Mouse (Mus musculus): ENCODE results near the gene Ticrr. TPM values are rescaled to one million over a fixed set of nuclear protein-coding genes. Genes with fewer than 3 reads are reported as not detected.
A peak's percentile ranks its signal among the peaks of the same experiment; 100 is the strongest.

The Ticrr gene
- total and polyA plus RNA-seq, 3 experiments: 0.10 to 0.18 (median 0.17) TPM

DNA sequence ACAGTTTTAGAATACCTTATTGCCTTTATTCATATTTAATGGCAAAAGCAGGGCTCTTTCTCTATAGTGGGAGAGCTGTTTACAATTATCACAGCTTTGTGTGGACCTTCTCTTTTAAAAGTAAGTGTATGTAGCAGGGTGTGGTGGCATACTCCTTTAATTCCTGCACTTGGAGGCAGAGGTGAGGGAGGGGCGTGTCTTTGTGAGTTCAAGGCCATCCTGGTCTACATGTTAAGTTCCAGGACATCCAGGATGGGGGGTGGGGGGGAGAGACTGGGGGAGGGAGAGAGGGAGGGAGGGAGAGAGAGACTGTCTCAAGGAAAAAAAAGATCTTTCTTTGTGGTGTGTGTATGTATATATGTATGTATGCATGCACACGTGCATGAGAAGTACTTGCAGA, 20.2 kb downstream of the Ticrr start:
- DNase-seq: no peak

DNA sequence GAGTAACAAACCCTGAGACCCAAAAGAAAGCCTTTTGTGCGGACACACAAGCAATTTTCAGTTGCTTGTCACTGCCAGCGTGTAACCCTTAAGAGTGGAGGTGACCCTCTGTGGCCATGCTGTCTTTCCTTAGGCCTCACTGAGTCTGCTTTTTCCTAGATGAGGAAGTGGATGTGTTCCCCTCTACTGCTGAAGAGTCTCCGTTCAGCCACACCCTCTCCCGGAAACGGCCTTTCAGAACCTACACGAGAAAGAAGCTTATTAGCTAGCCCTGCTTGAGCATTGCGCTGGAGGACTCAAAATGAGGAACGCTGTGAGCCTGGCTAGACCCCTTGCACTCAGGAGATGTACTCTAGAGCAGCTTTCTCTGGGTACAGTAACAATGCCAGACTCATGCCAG, 36.5 kb downstream of the Ticrr start:
- DNase-seq: no peak

DNA sequence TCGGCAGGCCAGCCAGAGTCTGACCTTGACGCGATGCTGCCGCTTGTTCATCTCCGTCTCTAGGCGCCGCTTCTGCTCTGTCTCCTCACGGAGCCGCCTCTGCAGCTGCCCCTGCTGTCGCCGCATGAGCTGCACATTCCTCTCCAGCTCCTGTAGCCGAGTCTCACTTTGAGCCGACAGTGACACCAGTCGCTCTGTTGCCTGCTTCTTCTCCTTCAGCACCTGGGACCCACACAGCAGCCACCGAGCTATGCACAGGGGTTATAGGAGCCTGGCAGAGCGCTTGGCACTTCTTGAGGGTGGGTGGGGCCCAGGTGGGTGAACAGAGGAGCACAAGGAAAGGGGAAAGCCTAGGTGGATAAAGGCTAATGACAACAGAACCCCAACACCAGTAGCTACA, 42.8 kb downstream of the Ticrr start:
- no peak for DNase-seq

DNA sequence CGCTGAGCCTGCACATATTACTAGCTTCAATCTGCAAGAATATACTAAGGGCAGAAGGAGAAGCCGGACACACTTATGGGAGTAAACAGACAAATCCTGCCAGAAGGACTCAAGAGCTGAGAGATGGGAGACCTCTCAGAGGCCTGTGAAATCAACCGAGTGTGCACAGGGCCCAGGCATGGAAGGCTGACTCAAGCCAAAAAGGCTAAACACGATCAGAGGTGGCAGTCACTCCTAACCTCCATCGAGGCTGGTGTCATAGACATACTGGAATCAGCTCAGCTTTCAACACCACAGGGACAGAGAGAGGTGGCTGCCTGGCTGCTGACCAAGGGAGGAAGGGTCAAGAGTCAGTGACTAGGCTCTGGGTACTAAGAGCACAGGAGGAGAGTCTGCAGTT, 45.2 kb downstream of the Ticrr start:
- no peak for DNase-seq

DNA sequence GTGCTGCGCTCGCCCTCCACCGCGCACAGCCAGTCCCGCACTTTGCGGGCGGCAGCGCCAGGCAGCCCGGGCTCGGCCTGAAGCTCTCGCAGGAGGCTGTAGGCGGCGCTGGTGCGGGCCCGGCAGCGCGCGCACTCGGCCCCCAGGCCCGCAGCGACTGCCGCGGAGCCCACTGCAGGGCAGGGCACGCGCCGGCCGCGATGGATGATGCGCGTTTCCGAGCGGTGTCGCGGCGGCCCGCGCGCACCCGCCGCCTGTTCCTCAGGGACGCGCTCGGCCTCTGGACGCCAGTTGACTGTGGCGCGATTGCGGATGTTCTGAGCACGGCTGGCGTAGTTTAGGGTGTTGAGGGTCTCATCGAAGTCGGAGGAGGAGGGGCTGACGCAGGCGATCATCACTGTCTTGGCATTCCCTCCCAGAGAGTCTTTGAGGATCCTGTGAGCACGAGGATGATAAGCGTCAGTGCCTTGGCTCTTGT, 50.2 kb downstream of the Ticrr start:
- no peak for DNase-seq

DNA sequence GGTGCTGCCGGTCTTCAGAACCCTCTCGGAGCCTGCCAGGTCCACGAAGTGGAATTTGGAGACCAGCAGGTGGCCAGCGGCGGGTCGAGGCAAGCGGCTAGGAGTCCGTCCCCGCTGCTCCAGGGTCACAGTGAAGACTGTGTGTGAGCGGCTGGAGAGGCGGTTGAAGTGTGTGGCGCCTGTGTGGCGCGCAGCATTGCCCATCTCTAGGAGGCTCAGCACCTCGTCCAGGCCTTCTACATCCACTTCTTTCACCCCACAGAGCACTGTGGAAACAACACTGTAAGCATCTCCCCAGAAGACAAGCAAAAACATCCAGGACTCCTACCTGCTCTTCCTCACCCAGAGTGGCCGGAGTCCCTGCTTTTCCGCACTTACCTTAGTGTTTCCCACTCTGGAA, 50.8 kb downstream of the Ticrr start:
- no peak for DNase-seq

DNA sequence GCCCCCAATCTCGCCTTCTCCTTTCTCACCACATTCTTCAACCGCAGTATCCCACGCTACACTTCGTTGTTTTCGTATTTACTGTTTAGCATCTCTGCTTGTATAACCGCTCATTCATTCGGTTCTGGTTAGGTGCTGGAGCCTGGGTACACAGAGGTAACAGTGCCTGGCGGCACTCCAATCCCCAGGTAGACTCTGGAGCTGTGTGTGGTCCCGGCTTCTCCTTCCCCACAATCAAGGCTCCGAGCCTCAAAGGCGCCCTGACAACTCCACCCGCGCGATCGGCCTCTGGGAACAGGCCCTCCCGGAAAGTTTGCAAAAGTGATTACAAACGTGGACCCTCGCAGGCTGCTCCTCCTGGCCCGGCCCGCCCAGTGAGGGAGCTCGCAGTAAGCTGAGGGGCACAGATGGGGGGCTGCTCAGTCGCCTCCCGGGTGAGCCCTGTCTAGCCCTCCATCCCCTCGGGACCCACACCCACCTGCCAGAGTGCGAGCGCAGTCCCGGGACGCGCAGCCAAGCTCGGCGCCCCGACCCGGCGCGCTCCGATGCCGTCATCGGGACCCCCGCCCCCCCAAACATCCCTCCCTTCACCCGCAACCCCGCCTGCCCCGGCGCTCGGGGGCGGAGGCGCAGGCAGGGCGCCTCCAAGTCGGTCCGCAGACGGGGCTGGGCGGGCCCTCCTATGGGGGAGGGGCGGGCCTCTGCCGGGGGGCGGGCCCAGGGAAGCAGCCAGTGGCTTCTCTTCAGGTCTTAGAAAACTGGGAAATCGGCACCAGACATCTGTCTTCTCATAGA, 55.4 kb downstream of the Ticrr start, which contains the start of gene Kif7:
TSS of gene Kif7 (minus strand) at position 534 of the 795 bp plus-strand sequence.
- peak; percentile 92 for DNase-seq

DNA sequence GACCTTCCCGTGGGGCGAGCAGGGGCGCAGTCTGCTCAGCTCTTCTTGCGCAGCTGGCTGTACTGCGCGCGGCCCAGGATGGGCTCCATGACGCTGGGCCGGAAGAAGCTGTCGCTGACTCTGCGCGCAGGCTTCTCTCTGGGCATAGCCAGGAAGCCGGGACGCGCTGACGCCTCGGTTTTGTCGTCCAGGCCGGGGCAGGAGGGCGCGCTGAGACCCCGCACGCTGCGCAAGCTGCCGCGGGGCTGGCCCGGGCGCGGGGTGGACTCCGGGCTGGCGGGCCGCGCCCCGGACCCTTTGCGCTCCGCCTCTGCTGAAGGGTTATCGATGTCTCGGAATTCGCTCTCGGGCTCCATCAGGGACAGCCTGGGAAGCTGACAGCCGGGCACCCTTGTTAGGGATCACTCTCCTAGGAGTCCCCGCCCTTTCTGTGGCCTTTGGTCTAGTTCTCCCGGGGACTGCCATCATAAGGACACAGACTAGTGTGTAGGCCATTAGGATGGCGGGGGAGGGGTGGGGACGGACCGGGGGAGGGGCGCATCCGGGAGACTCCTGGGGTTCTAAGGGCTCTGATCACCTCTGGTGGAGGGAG, 61.5 kb downstream of the Ticrr start:
- peak; percentile 82 for DNase-seq

DNA sequence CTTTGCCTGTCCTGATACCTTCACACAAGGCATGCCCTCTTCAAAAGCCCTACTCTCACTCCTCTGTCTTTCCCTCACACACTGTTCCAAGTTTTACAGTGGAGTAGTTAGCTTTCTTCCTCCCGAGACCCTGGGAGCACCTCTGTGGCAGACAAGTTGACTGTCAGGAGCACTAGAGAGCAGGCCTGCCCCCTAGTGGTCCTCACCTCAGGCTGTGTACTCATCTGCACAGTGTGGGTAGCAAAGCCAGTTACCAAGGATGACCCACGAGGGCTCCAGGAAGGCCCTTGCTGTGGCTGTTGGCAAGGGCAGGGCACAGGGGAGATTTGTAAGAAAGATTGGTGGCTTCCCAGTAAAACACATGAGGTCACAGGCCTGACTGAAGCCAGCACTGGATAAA, 67.1 kb downstream of the Ticrr start:
- peak; percentile 66 for DNase-seq

DNA sequence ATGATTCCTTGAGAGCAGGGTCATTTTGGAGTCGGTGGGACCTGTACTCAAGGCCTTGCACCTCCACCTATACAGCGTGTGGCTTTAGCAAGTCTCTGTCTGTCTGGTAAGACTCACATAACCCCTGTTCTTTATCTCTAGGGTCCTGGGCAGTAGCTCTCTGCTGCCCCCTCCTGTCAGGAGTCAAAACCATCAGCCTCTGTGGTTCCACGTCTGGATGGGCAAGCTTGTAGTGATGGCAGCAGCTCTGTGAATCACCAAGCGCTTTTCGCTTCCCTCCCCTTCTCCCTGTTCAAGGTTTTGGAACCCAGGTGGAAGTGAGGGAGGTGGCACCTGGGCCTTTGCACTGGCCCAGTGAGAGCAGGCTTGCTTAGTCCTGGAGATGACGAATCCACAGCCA, 68.2 kb downstream of the Ticrr start:
- peak; percentile 80 for DNase-seq

DNA sequence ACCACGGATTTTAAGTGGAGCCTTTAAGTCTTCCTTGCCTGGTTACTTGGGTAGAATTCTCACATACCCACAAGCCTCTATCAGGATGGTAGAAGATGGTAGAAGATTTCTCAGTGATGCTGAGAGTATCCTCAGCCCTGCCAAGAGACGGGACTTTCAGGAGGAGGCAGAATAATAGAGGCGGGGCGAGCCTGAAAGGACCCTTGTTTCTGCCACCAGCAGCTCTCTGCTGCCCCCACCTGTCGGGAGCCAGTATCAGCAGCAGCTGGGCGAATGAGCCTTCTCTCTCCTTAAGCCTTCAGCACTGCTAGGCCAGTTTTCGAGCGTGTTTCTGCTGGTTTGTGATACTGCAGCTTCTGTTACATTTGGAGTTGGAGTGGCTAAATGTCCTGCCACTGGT, 69.2 kb downstream of the Ticrr start:
- peak; percentile 78 for DNase-seq

DNA sequence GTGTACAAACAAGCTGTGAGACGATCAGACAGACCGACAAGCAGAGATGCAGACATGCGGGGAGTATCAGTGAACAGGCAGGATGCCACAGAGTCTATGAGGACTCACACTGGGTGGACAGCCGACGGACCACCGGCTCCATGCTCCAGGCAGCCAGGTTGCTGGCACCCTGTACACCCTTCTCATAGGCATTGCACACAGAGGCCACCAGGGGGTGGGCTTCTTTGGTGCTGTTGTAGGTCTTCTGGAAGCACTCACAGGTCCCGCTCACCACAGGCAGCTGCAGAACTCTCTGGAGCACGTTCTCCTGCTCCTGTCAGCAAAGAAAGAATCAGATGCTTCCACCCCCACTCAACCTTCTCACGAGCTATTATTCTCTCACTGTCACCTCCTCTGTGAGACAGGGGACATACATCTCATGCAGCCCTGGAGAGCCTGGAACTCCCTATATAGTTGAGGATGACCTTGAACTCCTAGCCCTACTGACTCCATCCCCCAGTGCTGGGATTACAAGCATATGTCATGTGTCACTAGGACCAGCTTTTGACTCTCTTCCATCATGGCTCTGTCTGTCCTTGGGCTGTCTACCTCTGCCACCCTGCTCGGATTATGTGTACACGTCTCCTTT, 69.9 kb downstream of the Ticrr start:
- peak; percentile 57 for DNase-seq

DNA sequence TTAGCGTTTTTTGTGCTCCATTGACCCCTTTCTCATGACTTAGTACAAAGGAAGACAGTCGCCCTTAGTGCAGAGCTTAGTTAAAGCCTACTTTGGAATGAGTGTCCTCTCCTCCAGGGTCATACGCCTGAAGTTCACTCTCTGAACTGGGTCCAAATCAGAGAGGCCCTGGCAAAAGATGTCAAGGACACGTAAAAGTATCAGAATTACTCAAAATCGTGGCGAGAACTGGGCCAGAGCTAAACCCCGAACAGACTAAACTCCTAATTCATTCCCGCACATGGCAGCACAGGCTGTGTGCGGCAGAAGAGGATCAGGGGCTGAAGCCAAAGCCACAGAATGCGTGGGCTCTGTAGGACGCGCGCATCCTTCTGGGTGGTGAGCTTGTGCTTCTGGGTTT, 71.4 kb downstream of the Ticrr start:
- peak; percentile 81 for DNase-seq

DNA sequence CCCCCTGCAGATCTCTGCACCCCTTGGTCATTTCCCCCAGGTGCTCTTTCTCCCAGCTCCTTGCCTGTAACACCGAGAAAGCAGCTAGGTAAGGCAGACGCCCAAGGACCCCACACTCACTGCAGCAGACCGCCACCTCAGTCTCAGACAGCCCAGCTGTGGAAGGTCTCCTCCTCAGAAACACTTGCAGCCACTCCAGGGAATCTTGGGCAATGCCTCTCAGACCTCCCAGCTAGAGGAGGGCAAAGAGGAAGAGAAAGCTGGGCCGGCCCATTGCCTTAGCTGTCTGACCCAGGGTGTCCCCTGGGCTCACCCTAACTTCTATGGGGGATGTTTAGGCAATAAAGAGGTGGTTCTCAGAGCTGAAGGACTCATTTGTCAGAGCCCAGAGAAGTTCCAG, 72.6 kb downstream of the Ticrr start, which contains the start of gene Plin1:
TSS of gene Plin1 (minus strand) at position 282 of the 400 bp plus-strand sequence.
- DNase-seq: peak; percentile 69

DNA sequence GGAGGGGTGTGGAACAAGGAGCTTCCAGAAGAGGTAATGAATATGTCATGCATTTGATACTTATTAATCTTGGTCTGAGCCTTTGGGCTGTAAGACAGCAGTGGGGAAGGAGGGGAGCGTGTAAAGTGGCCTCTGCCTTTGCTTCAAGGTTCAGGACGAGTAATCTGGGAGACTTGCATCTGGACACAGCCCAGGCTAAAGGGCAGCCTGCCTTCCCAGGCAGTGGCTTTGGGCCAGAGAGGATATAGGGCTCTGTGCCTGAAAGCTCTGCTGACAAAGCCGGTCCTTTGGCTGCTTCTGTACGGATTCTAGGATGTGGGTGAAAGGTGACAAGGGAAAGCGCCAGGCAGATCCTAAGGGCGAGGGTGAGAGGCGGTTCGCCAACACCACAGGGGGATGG, 74.6 kb downstream of the Ticrr start:
- DNase-seq: peak; percentile 91

DNA sequence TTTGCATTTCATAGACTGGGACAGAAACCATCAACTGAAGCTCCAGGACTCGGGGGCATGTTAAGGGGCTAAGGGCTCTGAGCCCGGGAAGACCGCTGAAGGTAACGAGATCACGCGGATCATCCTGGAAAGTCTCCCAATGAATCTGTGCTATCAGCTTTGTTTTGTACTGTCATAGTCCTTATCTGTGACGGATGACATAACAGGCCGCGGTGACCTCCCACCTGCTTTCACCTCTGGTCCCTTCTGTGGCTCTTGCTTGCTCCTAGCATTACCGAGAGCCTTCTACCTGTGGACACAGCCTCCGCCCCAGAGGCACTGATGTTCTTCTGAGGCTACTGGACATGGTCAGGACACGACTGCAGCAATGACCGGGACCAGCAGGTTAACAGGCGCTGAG, 76.5 kb downstream of the Ticrr start:
- DNase-seq: no peak

DNA sequence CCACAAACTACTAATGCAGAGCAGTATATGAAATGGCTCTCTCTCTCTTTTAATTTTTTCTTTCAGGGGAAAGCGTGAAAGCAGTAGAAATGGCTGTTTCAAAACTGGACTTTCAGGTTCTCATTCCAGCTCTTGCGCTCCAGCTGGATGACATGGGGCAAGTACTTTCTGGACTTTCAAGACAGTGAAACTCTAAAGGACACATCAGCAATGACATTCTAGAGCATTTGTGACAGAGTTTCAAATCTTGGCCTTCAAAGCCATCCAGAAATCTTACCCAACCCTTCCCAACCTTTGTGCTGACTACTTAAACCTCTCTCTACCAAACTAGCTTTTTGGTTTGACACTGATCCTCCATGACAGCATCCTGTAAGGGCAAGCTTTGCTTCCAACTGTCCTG, 78.9 kb downstream of the Ticrr start:
- no peak for DNase-seq

DNA sequence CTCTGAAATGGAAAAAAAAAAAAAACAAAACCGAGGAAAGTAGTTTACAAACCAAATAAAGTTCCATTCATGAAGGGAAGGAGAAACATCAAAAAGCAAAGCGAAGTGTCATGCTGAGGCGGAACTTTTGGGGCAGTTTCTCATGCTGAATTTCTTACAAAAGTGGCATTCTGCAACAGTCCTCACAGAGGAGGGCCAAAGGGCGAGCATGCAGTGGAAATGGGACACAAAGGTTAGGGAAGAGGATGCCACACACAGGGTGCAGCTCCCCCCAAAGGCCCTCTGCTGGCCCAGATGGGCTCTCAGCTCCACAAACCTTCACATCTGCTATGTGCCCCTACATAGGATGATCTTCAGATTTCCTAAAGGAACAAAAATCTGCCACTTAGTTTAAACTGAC, 80.3 kb downstream of the Ticrr start:
- no peak for DNase-seq

DNA sequence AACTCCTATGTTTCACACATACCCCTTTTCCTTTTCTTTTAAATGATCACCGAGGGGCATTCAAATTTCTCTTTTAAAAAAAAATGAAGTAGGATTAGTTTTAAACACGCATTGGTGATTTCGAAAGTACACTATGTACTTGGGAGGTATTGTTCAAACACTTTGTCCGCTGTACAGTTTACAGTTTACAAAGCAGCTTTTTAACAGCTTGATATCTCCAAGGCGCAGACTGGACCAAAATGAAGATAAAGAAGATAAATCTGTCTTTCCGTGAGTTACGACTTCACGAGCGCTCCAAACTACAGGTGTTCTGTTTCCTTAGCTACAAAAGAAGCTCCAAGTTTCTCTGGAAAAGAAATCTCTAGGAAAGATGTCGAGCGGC, 82.3 kb downstream of the Ticrr start:
- no peak for DNase-seq

DNA sequence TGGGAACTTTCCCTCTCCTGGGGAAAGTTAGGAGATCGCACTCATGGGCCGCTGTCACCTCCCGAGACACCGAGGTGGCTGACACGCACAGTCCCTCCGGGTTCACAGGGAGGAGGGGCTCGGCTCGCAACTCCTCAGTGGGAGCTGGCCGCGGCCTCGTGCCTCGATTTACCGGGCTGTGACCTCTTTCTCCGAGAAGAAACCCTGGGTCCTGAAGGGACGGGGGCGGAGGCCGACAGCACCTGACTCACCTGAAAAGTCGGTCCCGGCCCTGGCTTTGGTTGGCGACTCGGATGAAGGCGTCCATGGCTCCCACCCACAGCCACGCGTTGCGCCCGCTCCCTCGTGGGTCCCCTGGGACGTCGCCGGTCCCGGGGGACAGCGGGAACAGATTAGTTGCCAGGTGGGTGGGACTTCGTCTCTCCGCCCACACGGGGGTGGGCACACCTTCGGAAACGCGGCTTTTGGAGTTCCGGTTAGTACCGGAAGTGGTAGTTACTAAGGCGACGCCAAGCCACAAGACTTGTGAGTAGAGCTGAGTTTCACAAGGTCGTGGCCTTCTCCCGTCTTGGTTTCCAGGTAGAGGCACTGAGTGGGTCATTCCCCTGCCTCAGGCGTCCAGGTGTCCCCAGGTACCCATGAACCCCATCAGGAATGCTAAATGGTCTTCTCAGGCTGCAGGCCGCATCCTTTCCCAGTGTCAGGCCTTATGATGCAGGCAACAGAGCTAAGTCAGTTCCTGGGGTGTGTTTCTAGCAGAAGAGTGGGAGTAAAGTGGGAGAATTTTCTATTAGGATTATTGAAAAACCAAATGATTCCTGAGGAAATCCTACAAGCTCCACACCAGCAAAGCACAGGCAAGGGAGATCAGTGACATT, 82.9 kb downstream of the Ticrr start, which contains the start of the genes Pex11a and Wdr93:
TSS of gene Pex11a (minus strand) at position 473 of the 878 bp plus-strand sequence.
TSS of gene Wdr93 (plus strand) at position 505 of the 878 bp plus-strand sequence.
- DNase-seq: peak; percentile 92

DNA sequence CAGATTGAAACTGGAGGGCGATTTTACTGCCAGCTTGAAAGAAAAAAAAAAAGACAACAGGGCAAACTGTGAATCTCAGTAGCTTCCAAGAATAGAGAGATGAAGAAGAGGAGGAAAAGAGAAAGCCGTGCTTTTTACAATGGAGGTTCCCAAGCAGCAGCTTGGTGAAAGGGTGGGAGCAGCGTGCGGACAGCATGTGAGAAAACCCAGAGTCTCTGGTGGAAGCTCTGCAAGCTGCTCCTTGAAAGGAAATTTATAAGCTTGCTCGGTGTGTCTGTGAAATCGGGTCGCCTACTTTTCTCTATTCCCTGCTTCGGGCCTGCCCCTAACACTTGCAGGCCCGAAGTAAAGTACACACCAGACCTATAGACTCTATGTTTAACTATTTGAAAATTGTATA, 84.1 kb downstream of the Ticrr start:
- no peak for DNase-seq

DNA sequence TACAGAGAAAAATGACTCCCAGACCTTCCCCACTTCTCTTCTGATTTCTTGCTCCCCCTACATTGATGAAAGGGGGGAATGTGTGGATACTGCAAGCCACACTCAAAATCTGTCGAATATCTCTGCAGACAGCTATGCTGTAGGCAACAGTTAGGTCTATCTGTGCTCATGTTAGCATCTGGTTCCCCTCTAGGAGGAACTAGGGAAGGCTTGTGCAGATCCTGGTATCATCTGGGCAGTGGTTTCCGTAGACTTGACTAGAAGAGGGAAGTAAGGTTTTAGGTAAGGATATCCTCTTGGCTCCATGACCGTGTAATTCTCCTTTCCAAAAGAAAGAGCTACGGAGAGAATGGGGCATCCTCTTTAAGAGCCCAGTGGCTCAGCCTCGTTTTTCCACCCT, 84.6 kb downstream of the Ticrr start:
- no peak for DNase-seq

Data from adrenal gland, adult 2 months (tissue).